Mouse (Mus musculus) liver, embryonic 11.5 days (tissue): Measurements from ENCODE around the gene Gm49450. TPM values are rescaled to one million over a fixed set of nuclear protein-coding genes. Genes with fewer than 3 reads are reported as not detected.
A peak's percentile ranks its signal among the peaks of the same experiment; 100 is the strongest.

ENCODE experiments used
- ATAC-seq: fragments of 200-750 bp; cut with Nextera tagmentation; replicated peaks from 2 replicates; pipeline ENCODE4 v1.8.0; 2017; ENCODE audit warnings: moderate number of reproducible peaks, mild to moderate bottlenecking, moderate TSS enrichment, moderate library complexity; ENCODE audit not compliant: low FRiP score
- DNase-seq: peaks from one replicate; pipeline ENCODE4 v3.0.0-alpha.2; 2017; ENCODE audit warnings: low spot score
- H3K27ac ChIP-seq: fragments of 300-500 bp; sonication (generic); 2 replicates; pipeline ENCODE4 v1.5.1; 2014; ENCODE audit warnings: mild to moderate bottlenecking, low read depth, low read length, control low read depth
- H3K27me3 ChIP-seq: fragments of 300-500 bp; sonication (generic); replicated peaks from 2 replicates; pipeline ENCODE4 v1.6.1; 2014; ENCODE audit warnings: low read length, mixed read lengths; ENCODE audit not compliant: control insufficient read depth, insufficient read depth
- H3K36me3 ChIP-seq: fragments of 300-500 bp; sonication (generic); 2 replicates; pipeline ENCODE4 v1.6.1; 2014; ENCODE audit warnings: mild to moderate bottlenecking, low read length, moderate library complexity, mixed read lengths; ENCODE audit not compliant: control insufficient read depth, insufficient read depth
- H3K4me1 ChIP-seq: fragments of 300-500 bp; sonication (generic); replicated peaks from 2 replicates; pipeline ENCODE4 v1.6.1; 2014; ENCODE audit warnings: low read length, mixed read lengths; ENCODE audit not compliant: control insufficient read depth, insufficient read depth
- H3K4me2 ChIP-seq: fragments of 300-500 bp; sonication (generic); 2 replicates; pipeline ENCODE4 v1.6.1; 2014; ENCODE audit warnings: mild to moderate bottlenecking, control low read depth, moderate library complexity
- H3K4me3 ChIP-seq: fragments of 300-500 bp; sonication (generic); 2 replicates; pipeline ENCODE4 v1.5.1; 2014; ENCODE audit warnings: low read depth, low read length, control low read depth
- H3K9ac ChIP-seq: fragments of 300-500 bp; sonication (generic); 2 replicates; pipeline ENCODE4 v1.6.1; 2014; ENCODE audit warnings: low read depth, low read length, control low read depth
- H3K9me3 ChIP-seq: fragments of 300-500 bp; sonication (generic); 2 replicates; pipeline ENCODE4 v1.6.1; 2016; ENCODE audit warnings: low read length, inconsistent platforms, mixed read lengths; ENCODE audit not compliant: control insufficient read depth
- WGBS: fragments of 180-500 bp; shearing (Covaris S2); extraction: QIAGEN DNeasy Blood & Tissue Kit; methylation state at CpG from one replicate; pipeline ENCODE4 v1.1.7; 2014; 5-methylcytosine and 5-hydroxymethylcytosine counted together
- polyA plus RNA-seq: library from polyadenylated mRNA; unstranded; fragments of >200 nt; fragmentation: Nextera tagmentation; extraction: Ambion mirVana; gene quantifications from 2 replicates; pipeline ENCODE4 v1.2.1, GENCODE M21; 2014

The Gm49450 gene
- polyA plus RNA-seq, 1 experiment from 2014 or later = not detected

- H3K36me3 ChIP-seq = no peaks in the 10 kb centered on the region
- no peaks in the 10 kb centered on the region for H3K27me3 ChIP-seq
- DNase-seq (no peak), ATAC-seq (no peak)
- 72% methylated on average over 8 of the region's 8 CpGs for WGBS
- H3K9me3 ChIP-seq = no peaks in the 10 kb centered on the region
- H3K9ac ChIP-seq = no peak overlapping the region
- H3K4me3 ChIP-seq = no peak overlapping the region
- no peak overlapping the region for H3K27ac ChIP-seq
- H3K4me1 ChIP-seq = peaks cover 30% of the 10 kb centered on the region
- no peak overlapping the region for H3K4me2 ChIP-seq
These were observed 34.4 kb upstream of the Gm49450 start for GRCm38 (mm10) chr15:98987661-98988181.

- DNase-seq (no peak), ATAC-seq (no peak)
- no peak overlapping the region for H3K27ac ChIP-seq
- 66% methylated on average over 7 of the region's 7 CpGs for whole genome bisulfite sequencing
- H3K27me3 ChIP-seq = no peaks in the 10 kb centered on the region
- H3K4me2 ChIP-seq = no peak overlapping the region
- no peak overlapping the region for H3K4me3 ChIP-seq
- no peaks in the 10 kb centered on the region for H3K36me3 ChIP-seq
- no peaks in the 10 kb centered on the region for H3K9me3 ChIP-seq
- H3K4me1 ChIP-seq = peaks cover 26% of the 10 kb centered on the region
- H3K9ac ChIP-seq = no peak overlapping the region
These were observed 33.8 kb upstream of the Gm49450 start for GRCm38 (mm10) chr15:98987077-98987630.

GRCm38 (mm10) chr15:98985982-98986715, 32.8 kb upstream of the Gm49450 start:
- Histone ChIP-seq H3K27me3 (no peaks in the 10 kb centered on the region), H3K4me3 (peak overlapping the region; percentile 64), H3K27ac (peak overlapping the region; percentile 91), H3K9me3 (no peaks in the 10 kb centered on the region), H3K4me2 (peak overlapping the region; percentile 77), H3K9ac (peak overlapping the region; percentile 79), H3K36me3 (no peaks in the 10 kb centered on the region), H3K4me1 (peaks cover 19% of the 10 kb centered on the region)
- 39% methylated on average over 12 of the region's 12 CpGs for WGBS
- peak; percentile 31 for DNase-seq
- ATAC-seq = no peak

GRCm38 (mm10) chr15:98985240-98985981, 32.1 kb upstream of the Gm49450 start:
- no peaks in the 10 kb centered on the region for H3K36me3 ChIP-seq

GRCm38 (mm10) chr15:98984681-98985080, 31.3 kb upstream of the Gm49450 start:
- no peaks in the 10 kb centered on the region for H3K27me3 ChIP-seq
- H3K9me3 ChIP-seq = no peaks in the 10 kb centered on the region
- H3K36me3 ChIP-seq = no peaks in the 10 kb centered on the region
- H3K27ac ChIP-seq = peak overlapping the region; percentile 91
- H3K9ac ChIP-seq = peak overlapping the region; percentile 79
- H3K4me2 ChIP-seq = peak overlapping the region; percentile 77
- H3K4me1 ChIP-seq = peaks cover 16% of the 10 kb centered on the region
- no peak for ATAC-seq
- H3K4me3 ChIP-seq = peak overlapping the region; percentile 64; the same call in 1 of the 2 replicates
- peak; percentile 39 for DNase-seq
- WGBS = 43% methylated on average over 6 of the region's 6 CpGs

More at GRCm38 (mm10) chr15:98985240-98985981, 32.1 kb upstream of the Gm49450 start:
- H3K27me3 ChIP-seq = no peaks in the 10 kb centered on the region
- H3K4me3 ChIP-seq = peak overlapping the region; percentile 64
- ATAC-seq (peak; percentile 84), DNase-seq (peak; percentile 80)
- peak overlapping the region; percentile 79 for H3K9ac ChIP-seq
- H3K27ac ChIP-seq = peak overlapping the region; percentile 91
- H3K4me1 ChIP-seq = peaks cover 16% of the 10 kb centered on the region
- H3K9me3 ChIP-seq = no peaks in the 10 kb centered on the region
- 3% methylated on average over 29 of the region's 29 CpGs for WGBS
- peak overlapping the region; percentile 77 for H3K4me2 ChIP-seq

GRCm38 (mm10) chr15:98983431-98984081, 30.2 kb upstream of the Gm49450 start:
- H3K9ac ChIP-seq = no peak overlapping the region
- no peak for ATAC-seq
- H3K4me3 ChIP-seq = no peak overlapping the region
- 41% methylated on average over 16 of the region's 16 CpGs for WGBS
- peaks cover 16% of the 10 kb centered on the region for H3K4me1 ChIP-seq
- H3K4me2 ChIP-seq = no peak overlapping the region
- no peak for DNase-seq
- H3K27ac ChIP-seq = no peak overlapping the region
- H3K9me3 ChIP-seq = no peaks in the 10 kb centered on the region
- H3K27me3 ChIP-seq = no peaks in the 10 kb centered on the region
- no peaks in the 10 kb centered on the region for H3K36me3 ChIP-seq

GRCm38 (mm10) chr15:98982100-98982499, 28.7 kb upstream of the Gm49450 start:
- Histone ChIP-seq H3K27me3 (no peaks in the 10 kb centered on the region), H3K27ac (no peak overlapping the region), H3K9ac (no peak overlapping the region), H3K4me3 (no peak overlapping the region), H3K9me3 (no peaks in the 10 kb centered on the region), H3K4me1 (peaks cover 16% of the 10 kb centered on the region), H3K36me3 (no peaks in the 10 kb centered on the region), H3K4me2 (no peak overlapping the region)
- DNase-seq = no peak
- 84% methylated on average over 6 of the region's 6 CpGs for WGBS
- ATAC-seq = no peak

- Histone ChIP-seq H3K9ac (no peak overlapping the region), H3K4me1 (peaks cover 16% of the 10 kb centered on the region)
These were observed 26.8 kb upstream of the Gm49450 start for GRCm38 (mm10) chr15:98980012-98980614.

More at GRCm38 (mm10) chr15:98980012-98980614, 26.8 kb upstream of the Gm49450 start:
- no peaks in the 10 kb centered on the region for H3K27me3 ChIP-seq
- H3K27ac ChIP-seq = no peak overlapping the region
- 62% methylated on average over 7 of the region's 7 CpGs for WGBS
- ATAC-seq (no peak), DNase-seq (no peak)
- no peaks in the 10 kb centered on the region for H3K36me3 ChIP-seq
- H3K9me3 ChIP-seq = no peaks in the 10 kb centered on the region
- no peak overlapping the region for H3K4me3 ChIP-seq
- H3K4me2 ChIP-seq = no peak overlapping the region
